23 mouse cellular contexts compared by ENCODE assay signal in genomic region chr10:95546178-95546577, GRCm38 (mm10). TPM values are rescaled to one million over a fixed set of nuclear protein-coding genes. Genes with fewer than 3 reads are reported as not detected.
DNase-seq lines count a peak whose midpoint lies in the region; ATAC-seq and TF ChIP-seq lines count a peak whose summit lies in the region.
"Had no signal": no experiment of that assay in that cellular context is flagged by ENCODE, and none has a peak within 500 bp of the region (broad histone marks: within the 10 kb centered on the region; RNA-seq: fewer than 3 reads in every experiment).

No protein-coding gene starts in this region.

- TF ChIP-seq CTCF in kidney, adult 2 months (conservative IDR thresholded peaks at IDR 0.05; ENCODE audit: insufficient read depth, insufficient read length, low read depth, low read length): no peak

- in situ Hi-C loops in ES-E14 (cut with MboI; ENCODE audit: low sequenced_read_pairs in 2 of 2, unreplicated experiment in 2 of 2): loop anchor here (25.0 kb wide), 2 partner anchors 491 to 541 kb away; no protein-coding TSS in a partner anchor

- no peak for TF ChIP-seq POLR2A in kidney, adult 2 months (IDR thresholded peaks at IDR 0.05; ENCODE audit: low read depth, low read length)

- no peak for ATAC-seq in embryonic facial prominence, embryonic 14.5 days (ENCODE audit: low read depth)
- ATAC-seq: forebrain, embryonic 13.5 days; forebrain, embryonic 16.5 days; hindbrain, embryonic 16.5 days; intestine, embryonic 15.5 days had no signal

- 98% methylated on average over 2 of the region's 2 CpGs for WGBS in embryonic facial prominence, embryonic 14.5 days
- WGBS in embryonic facial prominence, embryonic 10.5 days: 91% methylated on average over 2 of the region's 2 CpGs
- 90% methylated on average over 2 of the region's 2 CpGs for WGBS in kidney, adult 2 months

- DNase-seq in embryonic facial prominence, embryonic 14.5 days (ENCODE audit: low spot score): no peak
- DNase-seq in embryonic facial prominence, embryonic 10.5 days (ENCODE audit: low spot score): no peak
- DNase-seq in kidney, adult 2 months: no peak
- DNase-seq in kidney, postnatal 36 days: no peak
- DNase-seq in ES-E14 (ENCODE audit: low read depth, low spot score): no peak
- no peak for DNase-seq in left cerebral cortex, postnatal 25 days (ENCODE audit: low spot score in 2 of 2)
- DNase-seq: adrenal gland, postnatal 14 days; cerebellum, adult 11 months; cerebellum, adult 2 months; cerebellum, adult 9-11 months; cerebellum, postnatal 25 days; gastrocnemius, adult 2 months; gastrocnemius, postnatal 14 days; heart, adult 18-20 months; kidney, adult 11 months had no signal

- intact Hi-C loops in left cerebral cortex, postnatal 25 days (cut with DNase I): no loop called here

- peaks cover 10% of the 10 kb centered on the region; the same call in 1 of the 2 replicates for H3K4me1 ChIP-seq in embryonic facial prominence, embryonic 14.5 days (ENCODE audit: control insufficient read depth, insufficient read depth, low read length)
- no peaks in the 10 kb centered on the region for H3K4me1 ChIP-seq in embryonic facial prominence, embryonic 10.5 days
- peaks cover 28% of the 10 kb centered on the region for H3K4me1 ChIP-seq in kidney, adult 2 months (ENCODE audit: control insufficient read depth, insufficient read depth, low read length)
- H3K4me1 ChIP-seq in ES-E14 (ENCODE audit: control insufficient read depth in 2 of 2, insufficient read depth in 2 of 2, low read length in 2 of 2, poor library complexity in 1 of 2): 0 out of 4 replicates have a peak, but pooled peaks cover 0 to 2% of the 10 kb centered on the region in 2 experiments
- H3K4me1 ChIP-seq: forebrain, embryonic 10.5 days; hindbrain, embryonic 10.5 days; hindbrain, embryonic 13.5 days; intestine, embryonic 15.5 days had no signal

- H3K4me2 ChIP-seq in embryonic facial prominence, embryonic 14.5 days (ENCODE audit: low read depth, low read length): no peak overlapping the region
- H3K4me2 ChIP-seq: embryonic facial prominence, embryonic 13.5 days; forebrain, embryonic 13.5 days; hindbrain, embryonic 13.5 days; intestine, embryonic 15.5 days had no signal

- no peaks in the 10 kb centered on the region for H3K27me3 ChIP-seq in embryonic facial prominence, embryonic 14.5 days (replicated peaks; ENCODE audit: control insufficient read depth, insufficient read depth, low read length)
- H3K27me3 ChIP-seq in embryonic facial prominence, embryonic 10.5 days (replicated peaks; ENCODE audit: low read depth, poor library complexity, severe bottlenecking): no peaks in the 10 kb centered on the region
- no peaks in the 10 kb centered on the region for H3K27me3 ChIP-seq in kidney, adult 2 months (replicated peaks; ENCODE audit: control insufficient read depth, insufficient read depth, low read length)
- H3K27me3 ChIP-seq: embryonic facial prominence, embryonic 13.5 days; forebrain, embryonic 13.5 days; hindbrain, embryonic 13.5 days; intestine, embryonic 15.5 days had no signal

- no peaks in the 10 kb centered on the region for H3K9me3 ChIP-seq in embryonic facial prominence, embryonic 14.5 days (ENCODE audit: control insufficient read depth, low read length)
- no peaks in the 10 kb centered on the region for H3K9me3 ChIP-seq in embryonic facial prominence, embryonic 10.5 days
- no peaks in the 10 kb centered on the region for H3K9me3 ChIP-seq in ES-E14 (ENCODE audit: control insufficient read depth, insufficient read depth, low read depth, low read length)
- H3K9me3 ChIP-seq: embryonic facial prominence, embryonic 13.5 days; forebrain, embryonic 10.5 days; forebrain, embryonic 13.5 days; hindbrain, embryonic 10.5 days; hindbrain, embryonic 13.5 days; intestine, embryonic 15.5 days had no signal

- peak overlapping the region; percentile 39; the same call in 1 of the 2 replicates for H3K27ac ChIP-seq in embryonic facial prominence, embryonic 14.5 days (replicated peaks; ENCODE audit: low read depth, low read length)
- H3K27ac ChIP-seq in embryonic facial prominence, embryonic 10.5 days (replicated peaks): no peak overlapping the region
- H3K27ac ChIP-seq in kidney, adult 2 months (ENCODE audit: insufficient read depth, low read depth, low read length): peak overlapping the region; percentile 38; the same call in 1 of the 2 replicates
- H3K27ac ChIP-seq in ES-E14 (ENCODE audit: insufficient read depth, low read depth, low read length, poor library complexity, severe bottlenecking): 0 out of 2 replicates have a peak overlapping the region, but pooled peaks have one; percentile 5
- H3K27ac ChIP-seq: forebrain, embryonic 10.5 days; forebrain, embryonic 13.5 days; hindbrain, embryonic 10.5 days; hindbrain, embryonic 13.5 days; intestine, embryonic 15.5 days had no signal

- peaks cover 67% of the 10 kb centered on the region for H3K36me3 ChIP-seq in embryonic facial prominence, embryonic 14.5 days (ENCODE audit: control insufficient read depth, insufficient read depth, low read length)
- peaks cover 86% of the 10 kb centered on the region for H3K36me3 ChIP-seq in embryonic facial prominence, embryonic 10.5 days (replicated peaks)
- H3K36me3 ChIP-seq in kidney, adult 2 months (ENCODE audit: control insufficient read depth, insufficient read depth, low read length): peaks cover 22% of the 10 kb centered on the region
- peaks cover 22% of the 10 kb centered on the region for H3K36me3 ChIP-seq in ES-E14 (ENCODE audit: control insufficient read depth, insufficient read depth, low read length, poor library complexity, severe bottlenecking)

- no peak overlapping the region for H3K9ac ChIP-seq in embryonic facial prominence, embryonic 14.5 days (ENCODE audit: low read depth, low read length)
- H3K9ac ChIP-seq in ES-E14 (ENCODE audit: insufficient read depth, low read depth, low read length, poor library complexity, severe bottlenecking): no peak overlapping the region
- H3K9ac ChIP-seq: embryonic facial prominence, embryonic 13.5 days; forebrain, embryonic 13.5 days; hindbrain, embryonic 13.5 days; intestine, embryonic 15.5 days had no signal

- no peak overlapping the region for H3K4me3 ChIP-seq in embryonic facial prominence, embryonic 14.5 days (ENCODE audit: low read depth, low read length)
- no peak overlapping the region for H3K4me3 ChIP-seq in embryonic facial prominence, embryonic 10.5 days
- H3K4me3 ChIP-seq in kidney, adult 2 months (ENCODE audit: insufficient read depth, low read depth, low read length): no peak overlapping the region
- H3K4me3 ChIP-seq in ES-E14 (ENCODE audit: insufficient read depth in 1 of 2, low read depth in 1 of 2, low read length in 2 of 2, poor library complexity in 1 of 2, severe bottlenecking in 1 of 2): no peak overlapping the region
- H3K4me3 ChIP-seq: embryonic facial prominence, embryonic 13.5 days; forebrain, embryonic 10.5 days; forebrain, embryonic 13.5 days; gastrocnemius, adult 2 months; hindbrain, embryonic 10.5 days; hindbrain, embryonic 13.5 days; intestine, embryonic 15.5 days had no signal

TF ChIP-seq in ES-E14, 5 proteins besides CTCF, POLR2A, EP300 and RAD21:
- TF ChIP-seq HCFC1 (IDR thresholded peaks at IDR 0.05; ENCODE audit: borderline replicate concordance, insufficient read depth, low read length) (no peak), MAFK (IDR thresholded peaks at IDR 0.05; ENCODE audit: insufficient read depth, low read depth, low read length) (no peak), CHD2 (IDR thresholded peaks at IDR 0.05; ENCODE audit: low read depth, low read length) (no peak), ZNF384 (IDR thresholded peaks at IDR 0.05; ENCODE audit: low read depth, low read length) (no peak), ZC3H11A (IDR thresholded peaks at IDR 0.05; ENCODE audit: borderline replicate concordance, low read depth, low read length) (no peak)

RNA-seq across cellular contexts. Expression of gene Nudt4, which starts 17.8 kb away (rescaled TPM):
- 106 and 107 TPM in 2 replicates for polyA plus RNA-seq in embryonic facial prominence, embryonic 14.5 days (2014; fragmentation: Nextera tagmentation; extraction: Ambion mirVana)
- 79.4 and 82.9 TPM in 2 replicates for polyA plus RNA-seq in embryonic facial prominence, embryonic 10.5 days (2016; fragmentation: Nextera tagmentation; extraction: Ambion mirVana)
- 88.6 and 92.7 TPM in 2 replicates for polyA plus RNA-seq in kidney, adult 2 months (2012; rRNA removed)
- total RNA-seq in ES-E14 (2012; rRNA removed): 61.5 and 92.4 TPM in 2 replicates
- 100 to 1,000 TPM; 146 to 170 TPM for total RNA-seq in left cerebral cortex, postnatal 25 days (2021)

RNA-seq across cellular contexts. Expression of gene Ube2n, which starts 31.2 kb away (rescaled TPM):
- polyA plus RNA-seq in embryonic facial prominence, embryonic 14.5 days (2014; fragmentation: Nextera tagmentation; extraction: Ambion mirVana): 282 and 286 TPM in 2 replicates
- polyA plus RNA-seq in embryonic facial prominence, embryonic 10.5 days (2016; fragmentation: Nextera tagmentation; extraction: Ambion mirVana): 439 and 441 TPM in 2 replicates
- polyA plus RNA-seq in kidney, adult 2 months (2012; rRNA removed): 41.7 and 53.2 TPM in 2 replicates
- 88.6 and 102 TPM in 2 replicates for total RNA-seq in ES-E14 (2012; rRNA removed)
- total RNA-seq in left cerebral cortex, postnatal 25 days (2021): 100 to 1,000 TPM; 184 to 202 TPM

RNA-seq across cellular contexts. Expression of gene Mrpl42, which starts 44.4 kb away (rescaled TPM):
- polyA plus RNA-seq in embryonic facial prominence, embryonic 14.5 days (2014; fragmentation: Nextera tagmentation; extraction: Ambion mirVana): 301 and 321 TPM in 2 replicates
- 364 and 380 TPM in 2 replicates for polyA plus RNA-seq in embryonic facial prominence, embryonic 10.5 days (2016; fragmentation: Nextera tagmentation; extraction: Ambion mirVana)
- polyA plus RNA-seq in kidney, adult 2 months (2012; rRNA removed): 242 and 322 TPM in 2 replicates
- total RNA-seq in ES-E14 (2012; rRNA removed): 134 and 163 TPM in 2 replicates
- total RNA-seq in left cerebral cortex, postnatal 25 days (2021): 10 to 100 TPM; 67.1 to 72.1 TPM
